Mouse (Mus musculus) embryo, embryonic 11 days (tissue): ENCODE results near the gene Pak6.

Experiments
- DNase-seq: peaks from one replicate; pipeline ENCODE4 v3.0.0-alpha.2; 2015

The Pak6 gene

GRCm38 (mm10) chr2:118665616-118666015 is 2.5 kb downstream of the Pak6 start:
- DNase-seq = no peak

GRCm38 (mm10) chr2:118667181-118667580 is 4.1 kb downstream of the Pak6 start:
- DNase-seq = no peak

GRCm38 (mm10) chr2:118669245-118669644 is 6.1 kb downstream of the Pak6 start:
- no peak for DNase-seq

- DNase-seq = no peak
Measured at GRCm38 (mm10) chr2:118669785-118670184, 6.7 kb downstream of the Pak6 start.

- no peak for DNase-seq
Measured at GRCm38 (mm10) chr2:118671728-118672127, 8.6 kb downstream of the Pak6 start.

- DNase-seq = no peak
Measured at GRCm38 (mm10) chr2:118673686-118674465, 10.8 kb downstream of the Pak6 start.

GRCm38 (mm10) chr2:118674500-118674899 is 11.4 kb downstream of the Pak6 start:
- DNase-seq = no peak

GRCm38 (mm10) chr2:118676839-118677741 is 14.0 kb downstream of the Pak6 start:
- peak; percentile 34 for DNase-seq

GRCm38 (mm10) chr2:118677817-118678216 is 14.7 kb downstream of the Pak6 start:
- no peak for DNase-seq

GRCm38 (mm10) chr2:118679577-118679976 is 16.5 kb downstream of the Pak6 start:
- DNase-seq = no peak

GRCm38 (mm10) chr2:118680926-118681325 is 17.8 kb downstream of the Pak6 start:
- no peak for DNase-seq

- DNase-seq = no peak
Measured at GRCm38 (mm10) chr2:118682544-118683260, 19.6 kb downstream of the Pak6 start.

GRCm38 (mm10) chr2:118685088-118685487 is 22.0 kb downstream of the Pak6 start:
- DNase-seq = no peak

- DNase-seq = no peak
Measured at GRCm38 (mm10) chr2:118686693-118687092, 23.6 kb downstream of the Pak6 start.

GRCm38 (mm10) chr2:118687791-118688190 is 24.7 kb downstream of the Pak6 start:
- DNase-seq = no peak

GRCm38 (mm10) chr2:118689875-118690274 is 26.8 kb downstream of the Pak6 start:
- DNase-seq = no peak

GRCm38 (mm10) chr2:118693370-118693966 is 30.4 kb downstream of the Pak6 start:
- DNase-seq = no peak

GRCm38 (mm10) chr2:118695677-118696232 is 32.7 kb downstream of the Pak6 start:
- DNase-seq = peak; percentile 81

GRCm38 (mm10) chr2:118696451-118697308 is 33.6 kb downstream of the Pak6 start:
- no peak for DNase-seq

- DNase-seq = no peak
Measured at GRCm38 (mm10) chr2:118697311-118697877, 34.3 kb downstream of the Pak6 start.

- no peak for DNase-seq
Measured at GRCm38 (mm10) chr2:118697955-118698354, 34.9 kb downstream of the Pak6 start.
